Mouse (Mus musculus): ENCODE measurements at regions not wholly inside any gene's neighbourhood (a gene's known extent, or its start where the extent isn't known, plus 50 kb on each side); places are given as distances from the start of the nearest gene placed in this dataset.
"Not testable (repeated sequence)": the region's sequence is repeated elsewhere in the genome, so short reads cannot be mapped to it uniquely, and the experiment has no call there.

DNA sequence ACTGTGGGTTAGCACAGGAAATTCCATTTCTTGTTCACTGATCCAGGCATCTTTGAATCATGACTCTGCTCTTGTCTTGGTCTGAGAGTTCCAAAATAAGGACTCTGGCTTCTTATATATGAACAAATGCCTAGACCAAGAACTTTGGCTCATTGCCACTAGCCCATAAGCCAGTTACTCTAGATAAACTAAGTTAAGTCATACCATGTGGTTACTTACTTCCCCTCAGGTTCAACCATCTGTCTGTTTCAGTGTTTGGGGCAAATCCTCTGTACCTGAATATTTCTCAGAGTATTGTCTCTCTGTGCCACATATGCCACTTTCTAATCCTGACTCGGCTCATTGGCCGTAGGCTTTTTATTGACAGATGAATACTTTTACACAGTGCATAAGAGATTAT is 454.7 kb upstream of the Tbl1xr1 start:
- no peak for DNase-seq (ENCODE audit: low read depth, low spot score)

GRCm38 (mm10) chr3:21625039-21625438 is 451.4 kb upstream of the Tbl1xr1 start:
- DNase-seq (ENCODE audit: low read depth, low spot score): no peak

DNA sequence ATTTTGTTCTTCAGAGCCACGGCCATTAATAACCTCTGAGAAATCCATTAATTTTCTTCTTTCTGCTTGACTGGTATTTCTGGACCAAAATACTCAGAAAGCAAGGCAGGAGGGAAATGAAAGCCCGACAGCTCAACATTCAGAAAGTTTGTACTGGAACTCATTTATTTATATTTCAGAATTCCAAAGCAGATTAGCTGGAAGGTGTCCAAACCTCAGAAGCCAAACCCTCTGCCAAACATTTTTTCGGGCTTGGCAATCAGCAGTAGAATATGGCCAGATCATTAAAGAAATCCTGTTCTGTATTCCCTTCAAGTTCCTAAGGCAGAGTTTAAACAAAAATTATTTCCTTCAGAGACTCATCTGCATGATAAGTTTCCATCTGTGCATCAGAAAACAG is 450.4 kb upstream of the Tbl1xr1 start:
- no peak for DNase-seq (ENCODE audit: low read depth, low spot score)

DNA sequence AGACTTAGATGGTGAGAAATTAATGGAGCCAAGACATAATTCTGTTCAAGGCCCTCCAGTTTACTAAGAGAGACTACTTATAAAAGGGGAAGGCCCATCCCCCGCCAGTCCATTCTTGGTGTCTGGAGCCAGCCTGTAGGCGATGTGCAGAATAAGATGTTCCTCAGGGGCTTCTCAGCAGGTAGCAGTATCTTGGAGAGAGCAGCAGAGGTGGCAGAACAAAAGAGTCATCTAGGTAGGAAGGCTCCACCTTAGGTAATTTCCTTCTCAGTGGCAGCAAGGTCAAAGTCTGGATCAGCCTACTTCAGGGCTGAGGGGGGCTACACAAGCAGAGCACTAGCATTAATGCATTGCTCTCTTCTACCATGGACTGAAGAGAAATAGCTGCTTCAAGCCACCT is 449.4 kb upstream of the Tbl1xr1 start:
- DNase-seq (ENCODE audit: low read depth, low spot score): not testable (repeated sequence)

DNA sequence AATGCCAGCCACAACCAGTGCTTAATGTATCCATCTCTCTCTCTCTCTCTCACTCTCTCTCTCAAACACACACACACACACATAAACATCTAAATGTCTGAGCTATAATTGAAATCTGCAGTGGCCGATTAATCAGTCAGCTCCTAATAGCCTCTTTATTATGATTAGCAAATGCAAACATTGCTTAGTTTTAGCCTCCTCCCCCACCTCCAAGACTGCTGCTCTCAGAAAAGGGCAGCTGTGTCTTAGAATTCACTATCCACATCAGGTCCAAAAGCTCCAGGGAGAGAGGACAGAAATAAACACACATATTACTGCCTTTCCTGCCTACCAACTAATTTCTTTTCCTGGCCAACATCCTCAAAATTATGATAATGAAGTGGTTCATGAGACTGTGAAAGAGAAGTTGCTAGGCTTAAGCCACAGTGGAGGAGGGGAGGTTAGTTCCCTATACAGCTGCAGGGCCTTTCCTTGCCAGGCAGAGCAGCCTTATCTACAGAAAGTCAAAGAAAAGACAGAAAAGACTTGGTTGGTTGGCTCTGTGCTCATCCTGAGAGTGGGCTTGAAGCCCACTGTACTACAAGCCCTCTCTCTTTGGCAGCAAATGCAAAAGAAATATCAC is 442.7 kb upstream of the Tbl1xr1 start:
- no peak for DNase-seq (ENCODE audit: low read depth, low spot score)

DNA sequence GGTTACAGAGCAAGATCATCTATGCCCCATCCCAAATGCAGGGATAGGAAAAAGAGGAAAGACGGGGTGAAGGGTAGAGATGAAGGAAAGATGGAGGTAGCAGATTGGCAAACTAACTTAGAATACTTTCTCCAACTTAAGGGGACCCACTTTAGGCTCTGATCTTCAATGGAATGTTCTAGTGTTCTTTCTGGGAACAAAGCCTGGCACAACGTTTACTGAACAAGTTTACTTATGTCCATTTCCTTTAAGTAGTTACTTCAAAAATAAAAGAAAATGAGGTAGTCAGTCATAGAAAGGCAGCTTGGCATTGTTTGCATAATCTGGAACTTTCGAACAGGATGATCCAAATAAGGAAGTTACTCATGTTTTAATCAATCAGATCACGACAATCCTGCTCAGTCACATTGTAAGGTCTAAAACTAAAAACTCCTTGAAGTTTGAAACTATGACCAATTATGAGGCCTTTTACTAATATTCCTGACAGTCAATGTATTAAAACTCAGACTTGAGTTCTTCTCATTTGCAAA is 441.7 kb upstream of the Tbl1xr1 start:
- no peak for DNase-seq (ENCODE audit: low read depth, low spot score)

DNA sequence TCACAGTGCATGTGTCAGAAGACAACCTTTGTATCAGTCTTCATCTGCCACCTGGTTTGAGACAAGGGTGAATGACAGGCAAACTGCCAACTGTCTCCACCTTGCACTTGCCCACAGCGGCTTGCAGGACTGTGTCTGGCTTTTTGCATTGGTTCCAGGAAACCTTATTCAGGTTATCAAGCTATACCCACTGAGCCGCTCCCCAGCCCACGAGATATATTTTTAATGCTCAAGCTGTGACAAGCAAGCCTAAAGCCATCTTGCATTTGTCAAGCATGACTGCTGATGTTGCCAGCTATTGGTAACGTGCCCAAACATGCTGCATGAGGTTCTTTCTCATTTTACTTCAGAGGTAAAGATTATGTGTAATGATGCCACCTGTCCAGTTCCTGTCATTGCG is 437.6 kb upstream of the Tbl1xr1 start:
- no peak for DNase-seq (ENCODE audit: low read depth, low spot score)

DNA sequence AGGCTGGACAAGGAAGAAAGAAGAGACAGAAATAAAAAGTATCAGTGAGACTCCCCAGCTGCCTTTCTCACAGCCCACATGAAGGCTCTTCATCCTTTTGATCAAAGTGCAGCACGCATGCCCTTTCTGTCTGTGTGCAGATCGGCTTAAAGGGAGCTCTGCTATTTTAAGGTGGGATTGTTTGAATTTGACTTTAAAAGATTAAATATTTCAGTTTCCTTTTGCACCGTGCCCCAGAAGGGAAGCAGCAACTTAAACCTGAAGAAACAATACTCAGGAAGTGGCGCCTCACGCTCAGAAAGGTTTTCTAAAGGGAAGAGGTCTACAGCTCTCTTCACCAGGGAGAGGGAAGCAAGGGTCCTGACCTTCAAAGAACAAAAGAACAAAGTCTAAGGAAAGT is 436.9 kb upstream of the Tbl1xr1 start:
- DNase-seq (ENCODE audit: low read depth, low spot score): no peak

GRCm38 (mm10) chr3:21644086-21644485 is 432.4 kb upstream of the Tbl1xr1 start:
- DNase-seq (ENCODE audit: low read depth, low spot score): no peak

DNA sequence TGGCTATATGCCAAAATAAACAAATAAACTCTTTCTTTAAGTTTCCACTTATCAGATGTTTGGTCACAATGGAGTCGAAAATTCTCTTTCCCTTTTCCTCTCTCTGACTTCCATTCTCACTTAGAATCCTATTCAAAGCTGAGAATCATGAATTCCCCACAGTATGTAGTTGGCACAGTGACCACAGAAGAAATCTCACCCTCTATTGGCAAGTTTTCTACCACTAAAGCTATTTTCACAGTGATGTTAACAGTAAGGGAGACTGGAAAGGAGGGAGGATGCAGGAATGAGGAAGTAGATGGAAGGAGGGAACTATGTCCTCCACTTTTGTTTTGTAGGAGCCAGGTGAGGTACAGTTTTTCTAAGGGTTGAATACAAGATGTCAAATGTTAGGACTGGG is 431.2 kb upstream of the Tbl1xr1 start:
- DNase-seq (ENCODE audit: low read depth, low spot score): no peak

DNA sequence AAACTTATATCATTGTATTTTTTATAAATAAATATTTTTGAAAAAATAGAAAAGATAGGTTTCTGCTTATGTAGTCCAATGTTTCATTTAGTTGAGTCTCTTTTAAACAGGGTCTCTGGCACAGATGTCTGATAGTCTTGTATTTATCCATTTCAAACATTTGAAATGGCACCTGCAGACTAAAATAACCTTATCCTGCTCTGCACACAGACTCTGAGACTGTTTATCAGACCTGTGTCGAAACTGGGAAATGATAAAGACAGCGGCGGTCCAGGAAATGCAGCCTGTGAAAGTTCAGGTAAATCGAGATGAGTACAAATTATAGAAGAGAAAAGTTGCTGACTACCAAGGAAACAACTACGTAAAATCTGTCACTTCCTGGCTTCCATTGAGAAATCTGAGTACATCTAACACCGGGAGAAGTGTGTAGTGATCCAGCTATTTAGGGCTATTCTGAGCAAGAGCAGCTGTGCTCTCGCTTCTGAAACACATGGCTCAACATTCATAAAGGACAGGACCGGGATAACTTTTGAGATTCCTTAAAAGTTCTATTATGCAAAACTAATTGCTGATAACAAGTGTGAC is 426.5 kb upstream of the Tbl1xr1 start:
- DNase-seq (ENCODE audit: low read depth, low spot score): no peak

DNA sequence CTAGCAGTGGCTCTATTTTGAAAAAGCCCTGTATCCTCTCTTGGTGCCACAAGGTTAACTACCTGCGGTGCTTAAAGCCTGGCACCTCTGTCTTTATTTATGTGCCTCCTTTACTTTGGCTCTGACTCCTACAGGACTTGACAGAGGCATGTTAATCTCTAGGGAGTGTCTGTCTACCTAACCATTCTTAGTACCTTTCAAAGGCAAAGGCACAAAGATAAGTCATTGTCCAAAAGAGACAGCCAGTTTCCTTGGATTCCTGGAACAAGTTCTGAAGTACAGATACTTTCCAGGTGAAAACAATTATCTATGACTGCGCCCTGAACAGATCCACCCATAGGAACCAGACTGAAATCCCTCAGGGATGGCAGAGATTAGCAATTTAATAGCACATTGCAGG is 421.2 kb upstream of the Tbl1xr1 start:
- no peak for DNase-seq (ENCODE audit: low read depth, low spot score)

GRCm38 (mm10) chr3:21667349-21668143 is 408.9 kb upstream of the Tbl1xr1 start:
- DNase-seq (ENCODE audit: low read depth, low spot score): no peak

DNA sequence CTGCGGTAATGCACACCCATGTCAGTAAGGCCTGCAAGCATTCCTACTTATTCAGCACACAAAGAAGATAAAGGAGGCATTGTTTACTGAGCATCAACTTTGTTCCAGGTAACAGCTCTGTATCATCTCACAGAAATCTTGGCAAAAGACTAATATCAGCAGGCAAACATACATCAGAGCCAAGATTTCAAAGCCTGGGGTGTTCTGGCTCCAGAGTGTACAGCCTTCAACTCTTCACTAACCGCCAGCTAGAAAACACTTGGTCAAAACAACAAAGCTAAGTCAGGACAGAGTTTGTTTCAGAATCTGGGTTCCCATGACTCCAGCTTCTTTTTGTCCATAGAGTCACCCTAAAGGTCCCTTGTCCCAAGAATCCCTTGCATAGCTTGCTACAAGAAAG is 404.6 kb upstream of the Tbl1xr1 start:
- no peak for DNase-seq (ENCODE audit: low read depth, low spot score)

GRCm38 (mm10) chr3:21672492-21672891 is 404.0 kb upstream of the Tbl1xr1 start:
- DNase-seq (ENCODE audit: low read depth, low spot score): no peak

DNA sequence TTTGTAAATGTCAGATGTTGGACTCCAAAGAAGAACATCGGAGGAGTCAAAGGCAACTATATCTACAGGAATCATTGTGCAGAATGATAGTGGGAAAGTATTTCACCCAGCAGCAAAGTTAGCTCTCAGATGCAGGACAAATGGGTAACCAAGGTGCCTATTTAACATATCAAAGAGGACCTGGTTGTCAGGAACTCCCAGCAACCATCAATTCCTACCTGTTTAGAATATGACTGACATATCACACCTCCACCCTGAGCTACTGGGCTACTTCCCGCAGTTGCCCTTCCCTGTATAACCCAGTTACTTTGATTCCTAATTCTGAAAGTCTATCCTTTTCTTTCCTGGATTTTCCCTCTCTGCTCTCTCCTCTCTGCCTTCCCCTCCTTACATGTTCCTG is 403.0 kb upstream of the Tbl1xr1 start:
- no peak for DNase-seq (ENCODE audit: low read depth, low spot score)

GRCm38 (mm10) chr3:21678265-21678664 is 398.2 kb upstream of the Tbl1xr1 start:
- no peak for DNase-seq (ENCODE audit: low read depth, low spot score)

DNA sequence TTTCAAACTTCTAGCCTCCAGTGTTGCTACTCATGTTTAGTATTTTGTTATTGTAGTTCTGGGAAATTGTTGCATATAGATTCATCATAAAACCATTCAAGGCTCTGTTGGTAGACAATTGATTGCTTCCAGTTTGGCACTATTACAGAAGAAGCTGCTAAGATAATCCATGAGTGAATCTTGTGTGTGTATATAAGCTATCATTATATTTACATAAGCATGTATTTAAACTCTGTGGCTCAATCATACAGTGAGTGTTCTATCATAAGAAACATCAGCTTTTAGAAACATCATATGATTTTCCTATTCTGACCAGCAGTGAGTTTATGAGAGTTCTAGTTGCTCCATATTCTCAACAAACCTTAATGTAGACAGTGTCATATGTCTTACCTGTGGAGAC is 397.7 kb upstream of the Tbl1xr1 start:
- no peak for DNase-seq (ENCODE audit: low read depth, low spot score)

DNA sequence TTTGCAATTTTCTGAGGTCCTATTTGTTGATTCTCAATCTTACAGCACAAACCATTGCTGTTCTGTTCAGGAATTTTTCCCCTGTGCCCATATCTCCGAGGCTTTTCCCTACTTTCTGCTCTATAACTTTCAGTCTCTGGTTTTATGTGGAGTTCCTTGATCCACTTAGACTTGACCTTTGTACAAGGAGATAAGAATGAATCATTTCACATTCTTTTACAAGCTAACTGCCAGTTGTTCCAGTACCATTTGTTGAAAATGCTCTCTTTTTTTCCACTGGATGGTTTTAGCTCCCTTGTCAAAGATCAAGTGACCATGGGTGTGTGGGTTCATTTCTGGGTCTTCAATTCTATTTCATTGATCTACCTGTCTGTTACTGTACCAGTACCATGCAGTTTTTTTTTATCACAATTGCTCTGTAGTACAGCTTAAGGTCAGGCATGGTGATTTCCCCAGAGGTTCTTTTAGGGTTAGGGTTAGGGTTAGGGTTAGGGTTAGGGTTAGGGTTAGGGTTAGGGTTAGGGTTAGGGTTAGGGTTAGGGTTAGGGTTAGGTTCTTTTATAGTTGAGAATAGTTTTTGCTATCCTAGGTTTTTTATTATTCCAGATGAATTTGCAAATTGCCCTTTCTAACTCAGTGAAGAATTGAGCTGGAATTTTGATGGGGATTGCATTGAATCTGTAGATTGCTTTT is 378.3 kb upstream of the Tbl1xr1 start:
- not testable (repeated sequence) for DNase-seq (ENCODE audit: low read depth, low spot score)

DNA sequence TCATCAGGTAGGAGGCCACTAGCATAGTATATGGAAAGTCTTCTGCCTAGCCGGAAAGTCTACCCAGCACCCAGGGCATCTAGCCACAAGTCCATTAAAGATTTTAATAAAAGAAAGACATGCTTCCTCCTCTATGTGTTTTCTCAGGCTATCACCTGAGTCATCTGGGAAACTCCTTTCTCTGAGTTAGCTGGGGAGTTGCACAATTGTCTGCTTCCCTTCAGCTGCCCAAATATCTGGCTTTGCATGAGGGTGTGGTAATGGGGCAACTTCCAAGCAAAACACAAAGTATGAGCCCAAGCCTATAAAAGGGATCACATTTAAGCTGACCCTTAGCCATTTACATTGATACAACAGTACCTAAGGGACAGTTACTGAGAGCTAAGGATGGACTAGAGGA is 376.9 kb upstream of the Tbl1xr1 start:
- DNase-seq (ENCODE audit: low read depth, low spot score): no peak

- no peak for DNase-seq (ENCODE audit: low read depth, low spot score)
Observed at GRCm38 (mm10) chr3:21700326-21700725, 376.1 kb upstream of the Tbl1xr1 start.

Data from mesoderm, embryonic 11.5 days (tissue).